Mouse (Mus musculus): Measurements from ENCODE around the gene S100pbp.

DNA sequence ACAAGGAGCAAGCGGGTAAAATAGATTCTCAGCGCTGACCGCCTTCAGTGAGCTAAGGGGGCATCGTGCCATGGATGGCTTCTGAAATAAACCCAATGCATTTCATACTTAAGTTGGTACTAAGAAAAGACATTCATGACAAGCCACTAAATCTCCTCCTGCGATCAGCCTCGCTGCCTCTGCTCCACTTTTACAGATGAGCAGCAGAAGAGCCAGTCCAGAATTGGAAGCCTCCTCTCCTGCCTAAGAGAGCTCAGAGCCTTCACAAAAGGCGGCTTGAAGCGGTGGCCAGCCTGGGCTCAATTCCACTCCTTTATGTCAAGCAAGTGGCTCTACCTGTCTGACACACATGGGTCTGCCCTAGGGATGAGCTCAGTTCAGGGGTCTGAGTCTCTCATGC, 72.8 kb downstream of the S100pbp start:
- TF ChIP-seq CTCF (IDR thresholded peaks at IDR 0.05; ENCODE audit: borderline replicate concordance, extremely low read depth, insufficient read depth, insufficient read length) (no peak), POLR2A (IDR thresholded peaks at IDR 0.05; ENCODE audit: borderline replicate concordance, extremely low read depth, insufficient read depth, insufficient read length, poor library complexity, severe bottlenecking) (no peak)

Data from brain, embryonic 14.5 days (tissue).